Mouse (Mus musculus): ENCODE measurements around the gene Polr2l. TPM values are rescaled to one million over a fixed set of nuclear protein-coding genes. Genes with fewer than 3 reads are reported as not detected.

Gene Polr2l
- total RNA-seq, 2 experiments from 2014 or later, result 9.5 to 10.0 TPM

DNA sequence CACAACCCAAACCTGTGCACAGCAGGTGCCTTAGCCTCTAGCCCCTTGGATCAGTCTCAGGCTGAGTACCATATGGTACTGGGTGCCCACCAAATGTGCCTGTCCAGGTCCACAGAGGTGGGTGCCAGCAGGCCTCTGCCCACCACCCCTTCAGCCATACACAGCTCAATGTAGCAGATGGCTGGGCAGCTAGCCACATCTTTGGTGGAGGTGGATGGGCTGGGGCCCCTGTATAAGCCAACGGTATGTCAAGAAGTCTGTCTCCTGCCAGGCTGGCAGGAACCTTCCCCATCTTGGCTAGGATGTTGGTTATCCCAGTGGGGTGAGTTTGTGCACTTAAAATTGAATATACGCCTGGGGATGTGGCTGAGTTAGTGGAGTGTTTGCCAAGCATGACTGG, 10.7 kb upstream of the Polr2l start:
- ATAC-seq (replicated peaks; ENCODE audit: low FRiP score, poor library complexity, severe bottlenecking), result no peak

- ATAC-seq (replicated peaks; ENCODE audit: low FRiP score, poor library complexity, severe bottlenecking), result no peak
Measured at GRCm38 (mm10) chr7:141485186-141485585, 10.3 kb upstream of the Polr2l start.

GRCm38 (mm10) chr7:141484186-141485120, 9.5 kb upstream of the Polr2l start:
- ATAC-seq (replicated peaks; ENCODE audit: low FRiP score, poor library complexity, severe bottlenecking), result no peak

GRCm38 (mm10) chr7:141483114-141483653, 8.3 kb upstream of the Polr2l start:
- ATAC-seq (replicated peaks; ENCODE audit: low FRiP score, poor library complexity, severe bottlenecking), result no peak

- ATAC-seq (replicated peaks; ENCODE audit: low FRiP score, poor library complexity, severe bottlenecking), result no peak
Measured at GRCm38 (mm10) chr7:141482531-141483024, 7.6 kb upstream of the Polr2l start.

- ATAC-seq (replicated peaks; ENCODE audit: low FRiP score, poor library complexity, severe bottlenecking), result peak; percentile 41
Measured at GRCm38 (mm10) chr7:141481498-141482401, 6.8 kb upstream of the Polr2l start.

DNA sequence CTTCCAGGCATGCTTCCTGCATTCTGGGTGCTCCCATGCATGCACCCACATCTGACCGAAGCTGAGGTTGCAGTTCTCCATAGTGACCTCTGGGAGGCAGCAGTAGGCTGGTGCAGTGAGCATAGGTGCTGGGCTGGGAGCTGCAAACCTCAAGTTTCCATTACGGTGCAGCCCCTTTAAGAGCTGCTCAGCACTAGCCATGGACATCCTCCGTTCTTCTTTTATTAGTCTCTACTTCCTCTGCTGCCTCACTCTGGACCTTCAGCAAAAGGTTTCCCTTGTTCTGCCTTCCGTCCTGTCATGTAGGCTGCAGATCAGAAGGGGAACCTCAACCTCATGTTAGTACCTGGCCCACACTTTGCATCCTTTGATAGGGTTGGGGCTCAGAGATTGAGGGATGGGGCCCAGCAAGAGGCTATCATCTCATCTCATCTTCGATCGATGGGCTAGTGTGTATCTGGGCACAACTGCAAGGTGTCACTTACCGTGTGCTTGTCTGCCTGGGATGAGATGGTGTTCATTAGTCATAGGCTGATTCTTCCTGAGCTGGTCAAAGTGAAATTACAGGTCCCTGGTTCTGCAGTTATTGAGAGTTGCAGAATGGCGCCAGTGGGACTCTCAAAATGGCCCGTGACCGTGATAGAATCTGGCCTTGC, 6.0 kb upstream of the Polr2l start:
- peak; percentile 75 for ATAC-seq (replicated peaks; ENCODE audit: low FRiP score, poor library complexity, severe bottlenecking)

DNA sequence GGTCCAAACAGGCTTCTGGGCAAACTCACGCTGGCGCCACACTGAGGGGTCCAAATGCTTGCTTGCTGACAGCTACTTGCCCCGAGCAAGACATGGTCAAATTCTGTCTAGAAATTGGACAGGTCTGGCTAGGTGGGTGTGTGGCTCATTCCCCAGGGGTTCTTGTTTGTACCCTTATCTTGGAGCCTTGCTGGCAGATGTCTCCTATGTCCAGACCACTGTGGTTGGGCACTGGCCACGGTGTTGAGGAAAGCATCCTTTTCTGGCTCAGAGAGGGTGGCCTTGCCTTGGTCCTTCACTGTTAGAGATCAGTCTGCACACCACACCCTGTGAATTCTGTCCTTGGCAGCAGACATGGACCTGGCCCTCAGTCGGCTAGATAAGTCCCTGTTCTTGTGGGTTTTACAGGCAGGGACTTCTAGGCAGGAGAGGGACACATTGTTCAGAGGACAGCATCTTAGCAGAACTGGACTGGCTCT, 3.4 kb upstream of the Polr2l start:
- ATAC-seq (replicated peaks; ENCODE audit: low FRiP score, poor library complexity, severe bottlenecking), result no peak

DNA sequence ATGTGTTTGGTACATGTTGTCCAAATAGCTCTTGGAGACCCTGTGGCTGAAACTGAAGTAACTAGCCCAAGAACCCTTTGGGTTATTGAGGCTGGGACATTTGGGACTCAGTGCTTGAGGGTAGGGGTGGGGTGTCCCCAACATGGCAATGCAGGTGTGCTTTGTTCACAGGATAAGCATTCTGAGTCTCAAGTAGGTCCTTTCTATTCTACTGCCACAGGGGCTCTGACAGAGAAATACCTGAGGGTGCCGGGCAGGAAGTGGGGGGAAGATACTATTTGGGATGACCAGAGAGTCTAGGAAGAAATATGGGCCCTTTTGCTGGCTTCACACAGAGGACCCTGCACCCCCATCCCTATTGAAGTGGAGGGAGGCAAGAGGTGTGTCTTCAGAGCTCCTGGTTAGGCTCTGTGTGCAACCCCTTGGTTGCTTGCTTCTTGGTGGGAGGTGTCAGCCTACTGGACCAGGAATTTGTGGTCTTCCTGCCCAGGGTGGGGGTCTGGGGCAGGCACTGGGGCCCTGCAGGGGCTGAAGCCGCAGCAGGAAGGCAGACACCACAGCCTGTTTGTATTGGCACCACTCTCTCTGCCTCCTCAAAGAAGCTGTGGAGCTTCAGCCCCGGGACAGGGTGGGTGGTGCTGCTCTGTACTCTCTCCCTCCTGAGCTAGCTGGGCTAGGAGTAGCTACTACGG, 2.8 kb upstream of the Polr2l start:
- no peak for ATAC-seq (replicated peaks; ENCODE audit: low FRiP score, poor library complexity, severe bottlenecking)

DNA sequence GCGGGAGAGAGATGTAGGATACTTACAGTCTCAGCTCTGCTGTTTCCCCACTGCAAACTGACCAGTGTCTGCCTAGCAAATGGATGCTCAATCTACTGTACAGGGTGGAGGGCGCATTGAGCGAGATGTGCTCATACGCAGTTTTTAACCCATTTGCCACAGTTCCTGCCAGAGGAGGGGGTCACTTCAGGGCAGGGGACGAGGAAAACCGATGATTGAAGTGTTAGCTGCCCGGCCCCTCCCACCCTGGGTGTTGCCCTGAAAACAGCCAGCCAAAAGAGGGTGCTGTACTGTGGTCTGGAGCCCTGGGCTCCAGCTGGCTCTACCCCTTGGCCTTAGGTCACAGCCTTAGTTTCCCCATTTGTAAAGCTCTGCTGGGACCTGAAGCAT, 2.0 kb upstream of the Polr2l start:
- ATAC-seq (replicated peaks; ENCODE audit: low FRiP score, poor library complexity, severe bottlenecking), result no peak

GRCm38 (mm10) chr7:141476226-141476980, 1.5 kb upstream of the Polr2l start:
- ATAC-seq (replicated peaks; ENCODE audit: low FRiP score, poor library complexity, severe bottlenecking), result no peak

GRCm38 (mm10) chr7:141475805-141476158, 850 bp upstream of the Polr2l start:
- no peak for ATAC-seq (replicated peaks; ENCODE audit: low FRiP score, poor library complexity, severe bottlenecking)

GRCm38 (mm10) chr7:141474160-141474559, 772 bp downstream of the Polr2l start:
- ATAC-seq (replicated peaks; ENCODE audit: low FRiP score, poor library complexity, severe bottlenecking), result no peak

GRCm38 (mm10) chr7:141472763-141473162, 2.2 kb downstream of the Polr2l start:
- no peak for ATAC-seq (replicated peaks; ENCODE audit: low FRiP score, poor library complexity, severe bottlenecking)

GRCm38 (mm10) chr7:141472226-141472625, 2.7 kb downstream of the Polr2l start:
- no peak for ATAC-seq (replicated peaks; ENCODE audit: low FRiP score, poor library complexity, severe bottlenecking)

- ATAC-seq (replicated peaks; ENCODE audit: low FRiP score, poor library complexity, severe bottlenecking), result no peak
Measured at GRCm38 (mm10) chr7:141471236-141471635, 3.7 kb downstream of the Polr2l start.

DNA sequence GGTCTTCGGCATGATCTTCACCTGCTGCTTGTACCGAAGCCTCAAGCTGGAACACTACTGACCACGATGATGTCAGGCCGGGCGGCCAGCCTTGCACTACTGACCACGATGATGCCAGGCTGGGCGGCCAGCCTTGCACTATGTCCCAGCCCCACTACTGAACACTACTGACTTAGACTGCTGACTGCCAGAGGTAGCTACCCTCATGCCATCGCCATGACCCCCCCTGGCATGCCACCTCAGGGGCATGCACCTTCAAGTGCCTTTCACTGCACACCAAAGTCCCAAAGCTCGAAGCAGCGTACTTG, 4.3 kb downstream of the Polr2l start:
- ATAC-seq (replicated peaks; ENCODE audit: low FRiP score, poor library complexity, severe bottlenecking), result no peak

DNA sequence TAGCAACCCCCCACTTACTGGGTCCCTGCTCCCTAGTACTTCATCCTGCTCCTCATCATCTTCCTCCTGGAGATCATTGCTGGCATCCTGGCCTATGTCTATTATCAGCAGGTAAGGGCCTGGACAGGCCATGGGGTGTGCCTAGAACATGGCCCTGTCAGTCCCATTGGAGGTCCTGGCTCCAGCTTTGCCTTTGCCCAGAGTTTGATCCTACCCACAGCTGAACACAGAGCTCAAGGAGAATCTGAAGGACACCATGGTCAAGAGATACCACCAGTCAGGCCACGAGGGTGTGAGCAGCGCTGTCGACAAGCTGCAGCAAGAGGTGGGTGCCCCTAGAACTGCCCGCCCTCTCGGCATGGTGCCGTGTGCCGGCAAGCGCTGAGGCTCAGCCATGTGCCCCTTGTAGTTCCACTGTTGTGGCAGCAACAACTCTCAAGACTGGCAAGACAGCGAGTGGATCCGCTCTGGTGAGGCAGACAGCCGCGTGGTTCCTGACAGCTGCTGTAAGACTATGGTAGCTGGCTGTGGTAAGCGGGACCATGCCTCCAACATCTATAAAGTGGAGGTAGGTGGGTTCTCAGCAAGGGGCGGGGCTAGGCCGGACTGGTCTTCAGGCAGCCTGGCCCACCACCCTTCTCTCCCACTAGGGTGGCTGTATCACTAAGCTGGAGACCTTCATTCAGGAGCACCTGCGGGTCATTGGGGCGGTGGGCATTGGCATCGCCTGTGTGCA, 4.9 kb downstream of the Polr2l start:
- ATAC-seq (replicated peaks; ENCODE audit: low FRiP score, poor library complexity, severe bottlenecking), result no peak

Data from erythroblast, adult 5-6 weeks (primary cell).